In genomic region chr7:92782511-92782910, GRCm38 (mm10) we compare ENCODE assay signal across 15 mouse cellular contexts. TPM values are rescaled to one million over a fixed set of nuclear protein-coding genes. Genes with fewer than 3 reads are reported as not detected.
DNase-seq lines count a peak whose midpoint lies in the region; ATAC-seq lines count a peak whose summit lies in the region.
"Had no signal": no experiment of that assay in that cellular context is flagged by ENCODE, and none has a peak within 500 bp of the region (broad histone marks: within the 10 kb centered on the region; RNA-seq: fewer than 3 reads in every experiment).

No protein-coding gene starts in this region.

- H3K9me3 ChIP-seq in midbrain, embryonic 12.5 days: peaks cover 7% of the 10 kb centered on the region; the same call in 1 of the 2 replicates
- H3K9me3 ChIP-seq in midbrain, embryonic 11.5 days (ENCODE audit: control insufficient read depth, low read length): no peaks in the 10 kb centered on the region
- H3K9me3 ChIP-seq: intestine, embryonic 15.5 days; limb, embryonic 12.5 days; liver, embryonic 15.5 days; stomach, embryonic 15.5 days had no signal

- ATAC-seq in midbrain, embryonic 12.5 days (ENCODE audit: low FRiP score, low read depth): 0 out of 2 replicates have a peak, but pooled peaks have one; percentile 23
- no peak for ATAC-seq in midbrain, embryonic 11.5 days (ENCODE audit: low FRiP score)
- ATAC-seq: intestine, embryonic 15.5 days had no signal

- intact Hi-C loops in gastrocnemius, postnatal 36 days (cut with DNase I): no loop called here

- H3K36me3 ChIP-seq in midbrain, embryonic 12.5 days: no peaks in the 10 kb centered on the region
- H3K36me3 ChIP-seq in midbrain, embryonic 11.5 days (ENCODE audit: control insufficient read depth, insufficient read depth, low read length): no peaks in the 10 kb centered on the region
- H3K36me3 ChIP-seq: intestine, embryonic 15.5 days; limb, embryonic 12.5 days; liver, embryonic 15.5 days; stomach, embryonic 15.5 days had no signal

- no peak overlapping the region for H3K9ac ChIP-seq in midbrain, embryonic 12.5 days (replicated peaks)
- H3K9ac ChIP-seq in midbrain, embryonic 11.5 days (ENCODE audit: low read length): no peak overlapping the region
- H3K9ac ChIP-seq: intestine, embryonic 15.5 days; limb, embryonic 12.5 days; liver, embryonic 15.5 days; stomach, embryonic 15.5 days had no signal

- no peak overlapping the region for H3K4me3 ChIP-seq in midbrain, embryonic 12.5 days
- no peak overlapping the region for H3K4me3 ChIP-seq in midbrain, embryonic 11.5 days (ENCODE audit: low read depth, low read length)
- H3K4me3 ChIP-seq: intestine, embryonic 15.5 days; limb, embryonic 12.5 days; liver, embryonic 15.5 days; stomach, embryonic 15.5 days had no signal

- no peak overlapping the region for H3K27ac ChIP-seq in midbrain, embryonic 12.5 days (replicated peaks)
- no peak overlapping the region for H3K27ac ChIP-seq in midbrain, embryonic 11.5 days (ENCODE audit: low read depth, low read length)
- H3K27ac ChIP-seq: intestine, embryonic 15.5 days; limb, embryonic 12.5 days; liver, embryonic 15.5 days had no signal

- peaks cover 6% of the 10 kb centered on the region for H3K4me1 ChIP-seq in midbrain, embryonic 12.5 days
- peaks cover under 1% of the 10 kb centered on the region; the same call in 1 of the 2 replicates for H3K4me1 ChIP-seq in midbrain, embryonic 11.5 days (ENCODE audit: control insufficient read depth, insufficient read depth, low read length)
- H3K4me1 ChIP-seq: liver, embryonic 15.5 days had no signal

- peak; percentile 7 for DNase-seq in adrenal gland, postnatal 25 days
- DNase-seq in adrenal gland, adult 18-20 months (ENCODE audit: low spot score in 2 of 2): no peak
- DNase-seq in gastrocnemius, adult 18-20 months (ENCODE audit: low spot score): peak; percentile 53
- DNase-seq in gastrocnemius, postnatal 36 days: no peak
- no peak for DNase-seq in midbrain, embryonic 11.5 days (ENCODE audit: low spot score, missing footprints)
- peak; percentile 64 for DNase-seq in skeletal muscle tissue, adult 2 months (ENCODE audit: low read depth, low spot score)
- DNase-seq in kidney, adult 18-20 months: no peak
- DNase-seq: kidney, postnatal 10 days; lung, postnatal 14 days; thymus, postnatal 36 days had no signal

- H3K27me3 ChIP-seq in midbrain, embryonic 12.5 days: no peaks in the 10 kb centered on the region
- no peaks in the 10 kb centered on the region for H3K27me3 ChIP-seq in midbrain, embryonic 11.5 days (ENCODE audit: control insufficient read depth, insufficient read depth, low read length)
- H3K27me3 ChIP-seq: intestine, embryonic 15.5 days; limb, embryonic 12.5 days; liver, embryonic 15.5 days; stomach, embryonic 15.5 days had no signal

- no peak overlapping the region for H3K4me2 ChIP-seq in midbrain, embryonic 12.5 days (replicated peaks)
- no peak overlapping the region for H3K4me2 ChIP-seq in midbrain, embryonic 11.5 days
- H3K4me2 ChIP-seq: intestine, embryonic 15.5 days; limb, embryonic 12.5 days; liver, embryonic 15.5 days; stomach, embryonic 15.5 days had no signal

- 76% methylated on average over 9 of the region's 9 CpGs for WGBS in midbrain, embryonic 12.5 days
- 78% methylated on average over 9 of the region's 9 CpGs for WGBS in midbrain, embryonic 11.5 days

RNA-seq across cellular contexts. Expression of gene Rab30, which starts 41.1 kb away (rescaled TPM):
- 2.8 and 3.2 TPM in 2 replicates for total RNA-seq in adrenal gland, postnatal 25 days (2021)
- 1 to 10 TPM; 4.4 to 8.0 TPM for total RNA-seq in adrenal gland, adult 18-20 months (2021)
- 1 to 10 TPM; 5.4 to 8.5 TPM for total RNA-seq in gastrocnemius, adult 18-20 months (2021)
- total RNA-seq in gastrocnemius, postnatal 36 days (2021): 1 to 10 TPM; 5.7 to 6.6 TPM
- polyA plus RNA-seq in midbrain, embryonic 12.5 days (2016; fragmentation: Nextera tagmentation; extraction: Ambion mirVana): 19.8 and 20.3 TPM in 2 replicates
- 19.4 and 20.0 TPM in 2 replicates for polyA plus RNA-seq in midbrain, embryonic 11.5 days (2014; fragmentation: Nextera tagmentation; extraction: Ambion mirVana)

Comparison
In these comparisons a context has a peak if more than half of its experiments do, and no peak if none do; other contexts are left out.
1. DNase-seq: peak in adrenal gland, postnatal 25 days (single experiment), gastrocnemius, adult 18-20 months (single experiment) and skeletal muscle tissue, adult 2 months (single experiment); none in adrenal gland, adult 18-20 months (0 of 2), gastrocnemius, postnatal 36 days (0 of 2), midbrain, embryonic 11.5 days (single experiment) and kidney, adult 18-20 months (single experiment).